Mouse (Mus musculus): ENCODE results near the gene Ush1c.

- TF ChIP-seq CTCF (IDR thresholded peaks at IDR 0.05; ENCODE audit: insufficient read depth, low read length) (no peak), POLR2A (IDR thresholded peaks at IDR 0.05; ENCODE audit: borderline replicate concordance, extremely low read depth, low read depth, low read length) (no peak)
Measured at GRCm38 (mm10) chr7:46236363-46236762, 1.9 kb downstream of the Ush1c start.

Data from lung, adult 2 months (tissue).